Mouse (Mus musculus): Measurements from ENCODE around the gene Cluap1. TPM values are rescaled to one million over a fixed set of nuclear protein-coding genes. Genes with fewer than 3 reads are reported as not detected.

Cluap1 gene
- polyA plus RNA-seq (2012; rRNA removed), result 2.5 and 5.6 TPM in 2 replicates
- polyA plus RNA-seq (2014; fragmentation: Nextera tagmentation; extraction: Ambion mirVana), result 8.4 and 9.2 TPM in 2 replicates

- WGBS (ENCODE audit: insufficient replicate concordance), result under 1% methylated on average over 33 of the region's 33 CpGs
- Histone ChIP-seq H3K27me3 (ENCODE audit: control insufficient read depth, insufficient read depth, low read length) (no peaks in the 10 kb centered on the region), H3K27ac (peak within 1 kb of the TSS; percentile 39), H3K9me3 (ENCODE audit: control insufficient read depth, low read length) (no peaks in the 10 kb centered on the region), H3K4me1 (replicated peaks; ENCODE audit: control insufficient read depth in 2 of 2, insufficient read depth in 2 of 2, low read length in 1 of 2) (peaks cover 0 to 5% of the 10 kb centered on the region in 2 experiments; a peak in 2 of 4 replicates), H3K4me2 (ENCODE audit: low read depth) (peak within 1 kb of the TSS; percentile 86), H3K36me3 (replicated peaks; ENCODE audit: control insufficient read depth, insufficient read depth, low read depth) (peaks cover 10% of the 10 kb centered on the region), H3K4me3 (ENCODE audit: insufficient read depth in 1 of 2, low read depth in 2 of 2, low read length in 2 of 2) (peak within 1 kb of the TSS; percentile 59 to 87), H3K9ac (replicated peaks) (peak within 1 kb of the TSS; percentile 65)
- no peak for TF ChIP-seq EP300 (IDR thresholded peaks at IDR 0.05; ENCODE audit: low read depth)
- TF ChIP-seq CTCF (IDR thresholded peaks at IDR 0.05; ENCODE audit: low read depth), result peak; percentile 97
- ATAC-seq (ENCODE audit: insufficient read depth) (peak; percentile 97), DNase-seq (ENCODE audit: low read depth in 3 of 3, low spot score in 3 of 3) (peak; percentile 85 to 88 (median 85))
Measured at GRCm38 (mm10) chr16:3908537-3909111, at the start of gene Cluap1, which contains the start of gene 1700037C18Rik. TSS of gene Cluap1 (plus strand) at chr16:3908801. TSS of gene 1700037C18Rik (minus strand) at chr16:3908689.

GRCm38 (mm10) chr16:3859254-3859653 lies 49.3 kb upstream of the Cluap1 start:
- WGBS (ENCODE audit: insufficient replicate concordance), result 39% methylated on average over 4 of the region's 4 CpGs
- ATAC-seq (ENCODE audit: insufficient read depth) (no peak), DNase-seq (ENCODE audit: low read depth in 3 of 3, low spot score in 3 of 3) (no peak)
- Histone ChIP-seq H3K4me2 (ENCODE audit: low read depth) (no peak overlapping the region), H3K36me3 (replicated peaks; ENCODE audit: control insufficient read depth, insufficient read depth, low read depth) (no peaks in the 10 kb centered on the region; the same call in 1 of the 2 replicates), H3K27ac (no peak overlapping the region), H3K27me3 (ENCODE audit: control insufficient read depth, insufficient read depth, low read length) (no peaks in the 10 kb centered on the region), H3K9me3 (ENCODE audit: control insufficient read depth, low read length) (no peaks in the 10 kb centered on the region), H3K9ac (replicated peaks) (no peak overlapping the region), H3K4me3 (ENCODE audit: insufficient read depth in 1 of 2, low read depth in 2 of 2, low read length in 2 of 2) (no peak overlapping the region), H3K4me1 (replicated peaks; ENCODE audit: control insufficient read depth in 2 of 2, insufficient read depth in 2 of 2, low read length in 1 of 2) (no peaks in the 10 kb centered on the region)
- TF ChIP-seq EP300 (IDR thresholded peaks at IDR 0.05; ENCODE audit: low read depth), result no peak
- TF ChIP-seq CTCF (IDR thresholded peaks at IDR 0.05; ENCODE audit: low read depth), result no peak

GRCm38 (mm10) chr16:3871815-3872214 lies 36.8 kb upstream of the Cluap1 start:
- H3K4me3 ChIP-seq (ENCODE audit: insufficient read depth in 1 of 2, low read depth in 2 of 2, low read length in 2 of 2), result peak overlapping the region; percentile 60 to 78

DNA sequence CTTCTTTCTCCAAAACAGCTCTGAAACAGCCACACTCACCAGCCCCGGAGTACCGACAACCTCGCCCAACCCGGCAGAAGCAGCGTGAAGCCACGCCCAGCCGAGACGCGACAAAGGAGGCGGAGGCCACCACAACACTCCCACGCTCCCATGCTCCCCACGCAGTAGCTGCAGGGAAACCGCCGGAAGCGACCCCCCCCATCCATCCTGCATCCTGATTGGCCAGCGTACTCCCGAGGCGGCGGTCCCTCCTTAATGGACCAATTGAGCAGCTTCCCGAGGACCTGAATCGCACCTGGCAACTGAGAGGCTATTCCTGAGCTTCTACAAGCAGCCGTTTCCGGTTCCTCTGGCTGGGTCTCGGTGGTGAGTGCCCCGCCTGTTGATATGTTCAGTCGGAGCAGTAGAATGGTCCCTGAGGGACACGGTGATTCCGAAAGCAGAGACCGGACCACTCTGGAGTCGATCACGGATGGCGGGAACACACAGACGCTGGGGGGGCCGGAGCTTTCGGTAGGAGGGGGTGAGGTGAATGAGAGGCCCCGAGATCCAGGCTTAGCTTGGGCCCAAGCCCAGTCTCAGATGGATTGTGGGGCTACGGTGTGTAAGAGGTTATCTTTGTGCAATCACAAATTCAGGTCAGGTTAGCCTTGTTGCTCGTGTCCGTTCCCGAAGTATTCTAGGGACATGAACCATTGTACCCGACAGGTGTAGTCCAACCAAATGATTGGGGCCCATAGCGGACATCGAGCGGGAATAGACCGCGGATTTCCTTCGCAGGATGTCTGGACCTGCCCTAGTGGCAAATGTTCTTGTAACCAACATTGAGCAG lies 36.2 kb upstream of the Cluap1 start, which contains the start of gene Naa60:
Gene Naa60 (plus strand): TSS at position 160 of the 832 bp plus-strand sequence.
- H3K4me3 ChIP-seq (ENCODE audit: insufficient read depth in 1 of 2, low read depth in 2 of 2, low read length in 2 of 2), result peak within 1 kb of the TSS; percentile 60 to 78
- H3K4me2 ChIP-seq (ENCODE audit: low read depth), result peak within 1 kb of the TSS; percentile 97
- no peaks in the 10 kb centered on the region for H3K27me3 ChIP-seq (ENCODE audit: control insufficient read depth, insufficient read depth, low read length)
- peaks cover 10 to 14% of the 10 kb centered on the region in 2 experiments for H3K4me1 ChIP-seq (replicated peaks; ENCODE audit: control insufficient read depth in 2 of 2, insufficient read depth in 2 of 2, low read length in 1 of 2)
- peak; percentile 91 for ATAC-seq (ENCODE audit: insufficient read depth)
- H3K27ac ChIP-seq, result no peak within 1 kb of the TSS
- DNase-seq (ENCODE audit: low read depth in 3 of 3, low spot score in 3 of 3), result peak; percentile 63 to 66 (median 65)
- H3K9me3 ChIP-seq (ENCODE audit: control insufficient read depth, low read length), result no peaks in the 10 kb centered on the region
- H3K9ac ChIP-seq (replicated peaks), result peak within 1 kb of the TSS; percentile 67
- TF ChIP-seq CTCF (IDR thresholded peaks at IDR 0.05; ENCODE audit: low read depth), result no peak
- TF ChIP-seq EP300 (IDR thresholded peaks at IDR 0.05; ENCODE audit: low read depth), result no peak
- no peaks in the 10 kb centered on the region for H3K36me3 ChIP-seq (replicated peaks; ENCODE audit: control insufficient read depth, insufficient read depth, low read depth)
- 5% methylated on average over 47 of the region's 47 CpGs for WGBS (ENCODE audit: insufficient replicate concordance)

More at GRCm38 (mm10) chr16:3871815-3872214, 36.8 kb upstream of the Cluap1 start:
- peaks cover 10 to 14% of the 10 kb centered on the region in 2 experiments for H3K4me1 ChIP-seq (replicated peaks; ENCODE audit: control insufficient read depth in 2 of 2, insufficient read depth in 2 of 2, low read length in 1 of 2)
- H3K27me3 ChIP-seq (ENCODE audit: control insufficient read depth, insufficient read depth, low read length), result no peaks in the 10 kb centered on the region
- DNase-seq (ENCODE audit: low read depth in 3 of 3, low spot score in 3 of 3) (no peak), ATAC-seq (ENCODE audit: insufficient read depth) (peak; percentile 27; the same call in 1 of the 2 replicates)
- H3K4me2 ChIP-seq (ENCODE audit: low read depth), result peak overlapping the region; percentile 97
- no peak for TF ChIP-seq EP300 (IDR thresholded peaks at IDR 0.05; ENCODE audit: low read depth)
- no peak for TF ChIP-seq CTCF (IDR thresholded peaks at IDR 0.05; ENCODE audit: low read depth)
- H3K36me3 ChIP-seq (replicated peaks; ENCODE audit: control insufficient read depth, insufficient read depth, low read depth), result no peaks in the 10 kb centered on the region
- H3K9me3 ChIP-seq (ENCODE audit: control insufficient read depth, low read length), result no peaks in the 10 kb centered on the region
- H3K9ac ChIP-seq (replicated peaks), result peak overlapping the region; percentile 67
- 1% methylated on average over 16 of the region's 16 CpGs for WGBS (ENCODE audit: insufficient replicate concordance)
- H3K27ac ChIP-seq, result no peak overlapping the region

Measured in liver, embryonic 14.5 days (tissue).